In the genomic region with DNA sequence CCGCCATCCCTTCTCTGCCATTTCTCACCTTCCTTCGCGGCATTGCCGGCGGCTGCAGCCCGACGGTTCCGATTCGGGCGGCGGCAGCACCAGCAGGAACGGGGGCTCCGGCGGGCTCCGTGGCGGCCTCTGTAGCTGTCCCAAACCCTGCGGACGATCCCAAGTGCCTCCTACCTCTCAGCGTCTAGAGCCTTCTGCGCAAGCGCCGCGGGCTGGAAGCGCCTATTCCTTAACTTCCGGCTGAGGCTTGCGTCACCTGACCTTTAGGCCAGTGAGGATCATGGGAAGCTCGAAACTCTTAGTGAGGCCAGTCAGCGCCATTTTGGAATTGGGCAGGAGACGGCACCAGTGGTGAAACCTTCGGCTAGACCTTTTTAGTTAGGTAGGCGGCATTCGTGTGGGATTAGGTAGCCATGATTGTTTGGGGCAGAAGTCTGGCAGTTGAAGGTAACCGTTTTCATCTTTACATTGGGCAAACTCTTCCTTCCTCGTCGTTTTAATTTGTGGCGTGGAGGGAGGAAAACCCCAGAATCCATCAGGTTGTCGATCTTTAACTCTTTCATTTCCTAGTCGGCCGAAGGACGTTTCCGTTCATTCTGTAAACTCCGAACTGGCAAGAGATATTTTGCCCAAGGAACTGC, we compare ENCODE assay signal across 8 mouse cellular contexts. TPM values are rescaled to one million over a fixed set of nuclear protein-coding genes. Genes with fewer than 3 reads are reported as not detected.
DNase-seq lines count a peak whose midpoint lies in the region; ATAC-seq and TF ChIP-seq lines count a peak whose summit lies in the region.

A gene (minus strand): TSS at position 240 of the 641 bp plus-strand sequence.

- H3K4me3 ChIP-seq in bone marrow macrophage, adult 2 months (ENCODE audit: insufficient read depth, low read length): peak within 1 kb of the TSS; percentile 91
- H3K4me3 ChIP-seq in embryonic fibroblast, embryonic 13.5 days (ENCODE audit: insufficient read depth, low read length): peak within 1 kb of the TSS; percentile 96
- peak within 1 kb of the TSS; percentile 97 for H3K4me3 ChIP-seq in kidney, embryonic 14.5 days (ENCODE audit: low read length)
- peak within 1 kb of the TSS; percentile 99 for H3K4me3 ChIP-seq in limb, embryonic 15.5 days

- peak within 1 kb of the TSS; percentile 97 for H3K9ac ChIP-seq in kidney, embryonic 14.5 days (ENCODE audit: low read depth, low read length)
- peak within 1 kb of the TSS; percentile 99 for H3K9ac ChIP-seq in limb, embryonic 15.5 days

- peak; percentile 95 for ATAC-seq in kidney, embryonic 14.5 days (ENCODE audit: low FRiP score, low TSS enrichment)
- peak; percentile 96 for ATAC-seq in limb, embryonic 15.5 days (ENCODE audit: insufficient number of reproducible peaks, low FRiP score, low TSS enrichment, low read depth)

- WGBS in kidney, embryonic 14.5 days: 0% methylated on average over 42 of the region's 42 CpGs
- under 1% methylated on average over 42 of the region's 42 CpGs for WGBS in limb, embryonic 15.5 days

- H3K27me3 ChIP-seq in kidney, embryonic 14.5 days (ENCODE audit: control insufficient read depth, insufficient read depth, low read length): no peaks in the 10 kb centered on the region
- no peaks in the 10 kb centered on the region for H3K27me3 ChIP-seq in limb, embryonic 15.5 days

- no peak for TF ChIP-seq POLR2A in bone marrow macrophage, adult 2 months (IDR thresholded peaks at IDR 0.05; ENCODE audit: borderline replicate concordance, low read depth, low read length)
- TF ChIP-seq POLR2A in embryonic fibroblast, embryonic 13.5 days (IDR thresholded peaks at IDR 0.05; ENCODE audit: low read depth, low read length): peak; percentile 59

- DNase-seq in A20 (ENCODE audit: low read depth, low spot score): peak; percentile 99
- DNase-seq in heart, adult 9 months (ENCODE audit: low spot score in 2 of 2): peak; percentile 99
- DNase-seq in monocyte, adult 2 months (ENCODE audit: low read depth in 1 of 2, low spot score in 2 of 2): peak; percentile 95 to 96
- peak; percentile 95 to 96 for DNase-seq in spleen, postnatal 4 days (ENCODE audit: low spot score in 2 of 2)

- peak within 1 kb of the TSS; percentile 90 for H3K4me2 ChIP-seq in kidney, embryonic 14.5 days (replicated peaks; ENCODE audit: low read depth, low read length)
- H3K4me2 ChIP-seq in limb, embryonic 15.5 days: peak within 1 kb of the TSS; percentile 61

- no peak for TF ChIP-seq CTCF in bone marrow macrophage, adult 2 months (IDR thresholded peaks at IDR 0.05; ENCODE audit: low read depth, low read length)
- no peak for TF ChIP-seq CTCF in embryonic fibroblast, embryonic 13.5 days (IDR thresholded peaks at IDR 0.05; ENCODE audit: borderline replicate concordance, insufficient read depth, low read length)

- H3K36me3 ChIP-seq in kidney, embryonic 14.5 days (ENCODE audit: control insufficient read depth, insufficient read depth, low read length): peaks cover 12% of the 10 kb centered on the region
- peaks cover 14% of the 10 kb centered on the region for H3K36me3 ChIP-seq in limb, embryonic 15.5 days

- peaks cover 8% of the 10 kb centered on the region for H3K4me1 ChIP-seq in bone marrow macrophage, adult 2 months (ENCODE audit: control insufficient read depth, insufficient read depth, low read length)
- H3K4me1 ChIP-seq in embryonic fibroblast, embryonic 13.5 days (ENCODE audit: control insufficient read depth, insufficient read depth, low read length): peaks cover 4% of the 10 kb centered on the region; the same call in 1 of the 2 replicates
- H3K4me1 ChIP-seq in kidney, embryonic 14.5 days (ENCODE audit: control insufficient read depth, insufficient read depth, low read length): peaks cover 16% of the 10 kb centered on the region
- peaks cover 24% of the 10 kb centered on the region for H3K4me1 ChIP-seq in limb, embryonic 15.5 days

- no peaks in the 10 kb centered on the region for H3K9me3 ChIP-seq in kidney, embryonic 14.5 days (ENCODE audit: control insufficient read depth, low read length)
- H3K9me3 ChIP-seq in limb, embryonic 15.5 days: no peaks in the 10 kb centered on the region

- H3K27ac ChIP-seq in bone marrow macrophage, adult 2 months (ENCODE audit: insufficient read depth, low read depth, low read length): peak within 1 kb of the TSS; percentile 83
- peak within 1 kb of the TSS; percentile 91 for H3K27ac ChIP-seq in embryonic fibroblast, embryonic 13.5 days (ENCODE audit: insufficient read depth, low read length)
- peak within 1 kb of the TSS; percentile 99 for H3K27ac ChIP-seq in kidney, embryonic 14.5 days (ENCODE audit: low read depth, low read length)
- H3K27ac ChIP-seq in limb, embryonic 15.5 days: peak within 1 kb of the TSS; percentile 98

RNA-seq across cellular contexts. Expression of the gene that starts here (rescaled TPM):
- polyA plus RNA-seq in bone marrow macrophage, adult 2 months (2012; ENCODE audit: insufficient read depth, insufficient read length, missing spikeins): 41.2 and 41.7 TPM in 2 replicates
- polyA plus RNA-seq in embryonic fibroblast, embryonic 13.5 days (2011; ENCODE audit: insufficient read length, low read depth, missing spikeins): 56.1 and 58.4 TPM in 2 replicates
- polyA plus RNA-seq in kidney, embryonic 14.5 days (2014; fragmentation: Nextera tagmentation; extraction: Ambion mirVana): 55.5 and 80.1 TPM in 2 replicates
- 60.0 and 62.7 TPM in 2 replicates for polyA plus RNA-seq in limb, embryonic 15.5 days (2015; fragmentation: Nextera tagmentation; extraction: Ambion mirVana)

Comparison
In these comparisons a context has a peak if more than half of its experiments do, and no peak if none do; other contexts are left out.
1. Peak in every context shown above with its lines: DNase-seq, ATAC-seq, H3K4me3 ChIP-seq and H3K27ac ChIP-seq.